Mouse (Mus musculus): ENCODE results near the gene Aplp1. TPM values are rescaled to one million over a fixed set of nuclear protein-coding genes. Genes with fewer than 3 reads are reported as not detected.

Gene Aplp1
- polyA plus RNA-seq, 1 experiment from 2014 or later: 22.6 TPM

GRCm38 (mm10) chr7:30412735-30413147, 32.6 kb downstream of the Aplp1 start:
- H3K9ac ChIP-seq: no peak overlapping the region
- no peak for TF ChIP-seq CTCF (IDR thresholded peaks at IDR 0.05; ENCODE audit: low read depth)
- WGBS: 52% methylated on average over 4 of the region's 4 CpGs
- no peaks in the 10 kb centered on the region for H3K9me3 ChIP-seq (ENCODE audit: low read depth, low read length)
- no peaks in the 10 kb centered on the region for H3K4me1 ChIP-seq (ENCODE audit: insufficient read depth)
- H3K4me2 ChIP-seq: no peak overlapping the region
- DNase-seq (no peak), ATAC-seq (ENCODE audit: insufficient read depth) (no peak)
- no peak overlapping the region for H3K27ac ChIP-seq (ENCODE audit: low read depth)
- no peaks in the 10 kb centered on the region for H3K27me3 ChIP-seq (ENCODE audit: insufficient read depth, low read length)
- H3K4me3 ChIP-seq (ENCODE audit: low read depth, low read length): no peak overlapping the region
- H3K36me3 ChIP-seq (ENCODE audit: insufficient read depth): no peaks in the 10 kb centered on the region

GRCm38 (mm10) chr7:30411023-30411422, 34.3 kb downstream of the Aplp1 start:
- WGBS: 62% methylated on average over 3 of the region's 3 CpGs
- DNase-seq: no peak

GRCm38 (mm10) chr7:30409789-30410188, 35.5 kb downstream of the Aplp1 start:
- H3K27ac ChIP-seq (ENCODE audit: low read depth): no peak overlapping the region
- DNase-seq (no peak), ATAC-seq (ENCODE audit: insufficient read depth) (no peak)
- H3K9ac ChIP-seq: no peak overlapping the region
- no peaks in the 10 kb centered on the region for H3K4me1 ChIP-seq (ENCODE audit: insufficient read depth)
- no peaks in the 10 kb centered on the region for H3K36me3 ChIP-seq (ENCODE audit: insufficient read depth)
- H3K27me3 ChIP-seq (ENCODE audit: insufficient read depth, low read length): no peaks in the 10 kb centered on the region
- no peak overlapping the region for H3K4me3 ChIP-seq (ENCODE audit: low read depth, low read length)
- no peaks in the 10 kb centered on the region for H3K9me3 ChIP-seq (ENCODE audit: low read depth, low read length)
- H3K4me2 ChIP-seq: no peak overlapping the region
- 45% methylated on average over 2 of the region's 2 CpGs for WGBS
- TF ChIP-seq CTCF (IDR thresholded peaks at IDR 0.05; ENCODE audit: low read depth): no peak

More at GRCm38 (mm10) chr7:30411023-30411422, 34.3 kb downstream of the Aplp1 start:
- no peak for ATAC-seq (ENCODE audit: insufficient read depth)
- Histone ChIP-seq H3K4me2 (no peak overlapping the region), H3K36me3 (ENCODE audit: insufficient read depth) (no peaks in the 10 kb centered on the region), H3K4me1 (ENCODE audit: insufficient read depth) (no peaks in the 10 kb centered on the region), H3K27me3 (ENCODE audit: insufficient read depth, low read length) (no peaks in the 10 kb centered on the region), H3K4me3 (ENCODE audit: low read depth, low read length) (no peak overlapping the region), H3K27ac (ENCODE audit: low read depth) (no peak overlapping the region), H3K9ac (no peak overlapping the region), H3K9me3 (ENCODE audit: low read depth, low read length) (no peaks in the 10 kb centered on the region)
- TF ChIP-seq CTCF (IDR thresholded peaks at IDR 0.05; ENCODE audit: low read depth): no peak

GRCm38 (mm10) chr7:30408639-30409038, 36.7 kb downstream of the Aplp1 start:
- Histone ChIP-seq H3K4me3 (ENCODE audit: low read depth, low read length) (no peak overlapping the region), H3K9ac (no peak overlapping the region), H3K27ac (ENCODE audit: low read depth) (no peak overlapping the region), H3K9me3 (ENCODE audit: low read depth, low read length) (no peaks in the 10 kb centered on the region), H3K36me3 (ENCODE audit: insufficient read depth) (no peaks in the 10 kb centered on the region), H3K4me2 (no peak overlapping the region), H3K27me3 (ENCODE audit: insufficient read depth, low read length) (no peaks in the 10 kb centered on the region), H3K4me1 (ENCODE audit: insufficient read depth) (no peaks in the 10 kb centered on the region)
- 78% methylated on average over 3 of the region's 3 CpGs for WGBS
- TF ChIP-seq CTCF (IDR thresholded peaks at IDR 0.05; ENCODE audit: low read depth): no peak
- no peak for DNase-seq
- no peak for ATAC-seq (ENCODE audit: insufficient read depth)

- no peak overlapping the region for H3K4me3 ChIP-seq (ENCODE audit: low read depth, low read length)
- DNase-seq (no peak), ATAC-seq (ENCODE audit: insufficient read depth) (no peak)
- no peak overlapping the region for H3K4me2 ChIP-seq
- no peaks in the 10 kb centered on the region for H3K36me3 ChIP-seq (ENCODE audit: insufficient read depth)
- H3K27ac ChIP-seq (ENCODE audit: low read depth): no peak overlapping the region
- WGBS: 57% methylated on average over 4 of the region's 4 CpGs
- H3K9ac ChIP-seq: no peak overlapping the region
- H3K4me1 ChIP-seq (ENCODE audit: insufficient read depth): no peaks in the 10 kb centered on the region
- H3K27me3 ChIP-seq (ENCODE audit: insufficient read depth, low read length): no peaks in the 10 kb centered on the region
- no peaks in the 10 kb centered on the region for H3K9me3 ChIP-seq (ENCODE audit: low read depth, low read length)
- TF ChIP-seq CTCF (IDR thresholded peaks at IDR 0.05; ENCODE audit: low read depth): no peak
Observed at GRCm38 (mm10) chr7:30402343-30402742, 43.0 kb downstream of the Aplp1 start.

GRCm38 (mm10) chr7:30399671-30400070, 45.7 kb downstream of the Aplp1 start:
- H3K27me3 ChIP-seq (ENCODE audit: insufficient read depth, low read length): no peaks in the 10 kb centered on the region
- H3K4me2 ChIP-seq: no peak overlapping the region
- no peaks in the 10 kb centered on the region for H3K4me1 ChIP-seq (ENCODE audit: insufficient read depth)
- no peak overlapping the region for H3K9ac ChIP-seq
- H3K4me3 ChIP-seq (ENCODE audit: low read depth, low read length): no peak overlapping the region
- no peaks in the 10 kb centered on the region for H3K9me3 ChIP-seq (ENCODE audit: low read depth, low read length)
- no peak for ATAC-seq (ENCODE audit: insufficient read depth)
- TF ChIP-seq CTCF (IDR thresholded peaks at IDR 0.05; ENCODE audit: low read depth): no peak
- H3K27ac ChIP-seq (ENCODE audit: low read depth): no peak overlapping the region
- no peaks in the 10 kb centered on the region for H3K36me3 ChIP-seq (ENCODE audit: insufficient read depth)
- no peak for DNase-seq
- 51% methylated on average over 7 of the region's 7 CpGs for WGBS

GRCm38 (mm10) chr7:30394871-30395270, 50.5 kb downstream of the Aplp1 start:
- peak; percentile 34; the same call in 1 of the 2 replicates for TF ChIP-seq CTCF (IDR thresholded peaks at IDR 0.05; ENCODE audit: low read depth)
- ATAC-seq (ENCODE audit: insufficient read depth) (no peak), DNase-seq (peak; percentile 50)
- H3K4me3 ChIP-seq (ENCODE audit: low read depth, low read length): no peak overlapping the region
- H3K4me2 ChIP-seq: no peak overlapping the region
- 42% methylated on average over 2 of the region's 2 CpGs for WGBS
- no peaks in the 10 kb centered on the region for H3K9me3 ChIP-seq (ENCODE audit: low read depth, low read length)
- no peaks in the 10 kb centered on the region for H3K36me3 ChIP-seq (ENCODE audit: insufficient read depth)
- no peaks in the 10 kb centered on the region for H3K27me3 ChIP-seq (ENCODE audit: insufficient read depth, low read length)
- H3K9ac ChIP-seq: no peak overlapping the region
- no peaks in the 10 kb centered on the region for H3K4me1 ChIP-seq (ENCODE audit: insufficient read depth)
- H3K27ac ChIP-seq (ENCODE audit: low read depth): no peak overlapping the region

- Histone ChIP-seq H3K9ac (no peak overlapping the region), H3K9me3 (ENCODE audit: low read depth, low read length) (no peaks in the 10 kb centered on the region), H3K4me3 (ENCODE audit: low read depth, low read length) (no peak overlapping the region), H3K36me3 (ENCODE audit: insufficient read depth) (no peaks in the 10 kb centered on the region), H3K27ac (ENCODE audit: low read depth) (no peak overlapping the region), H3K4me1 (ENCODE audit: insufficient read depth) (no peaks in the 10 kb centered on the region), H3K27me3 (ENCODE audit: insufficient read depth, low read length) (no peaks in the 10 kb centered on the region), H3K4me2 (no peak overlapping the region)
- no peak for TF ChIP-seq CTCF (IDR thresholded peaks at IDR 0.05; ENCODE audit: low read depth)
- ATAC-seq (ENCODE audit: insufficient read depth) (peak; percentile 78), DNase-seq (peak; percentile 65)
- WGBS: 30% methylated on average over 11 of the region's 11 CpGs
Observed at GRCm38 (mm10) chr7:30394379-30394778, 51.0 kb downstream of the Aplp1 start.

Data from lung, embryonic 14.5 days (tissue).